Mouse (Mus musculus) erythroblast, adult 5-6 weeks (primary cell): ENCODE data around the gene Clec2d. TPM values are rescaled to one million over a fixed set of nuclear protein-coding genes. Genes with fewer than 3 reads are reported as not detected.
"Not testable (repeated sequence)": the region's sequence is repeated elsewhere in the genome, so short reads cannot be mapped to it uniquely, and the experiment has no call there.

Experiments used
- ATAC-seq: replicated peaks from 2 replicates; pipeline ENCODE4 v1.8.0; 2016; ENCODE audit warnings: moderate number of reproducible peaks, mild to moderate bottlenecking, moderate TSS enrichment, inconsistent platforms; ENCODE audit not compliant: poor library complexity, low FRiP score, severe bottlenecking
- total RNA-seq, 2 experiments: library from RNA; stranded (forward) in 1 of 2; stranded (reverse) in 1 of 2; fragments of 150-400 nt in 1 of 2; fragments of 200-764, 138-1000 nt in 1 of 2; gene quantifications; 2 replicates each; pipeline versions ENCODE4 v1.2.3 to v1.2.4; 2015 to 2017; ENCODE audit warnings: low replicate concordance in 2 of 2

Gene Clec2d
- total RNA-seq (2015; ENCODE audit: low replicate concordance): 4.2 and 9.0 TPM in 2 replicates
- total RNA-seq (2017; ENCODE audit: low replicate concordance): 37.6 and 44.3 TPM in 2 replicates

- peak; percentile 94 for ATAC-seq
These were observed at the start of gene Clec2d for GRCm38 (mm10) chr6:129180403-129181169. TSS of gene Clec2d (plus strand) at chr6:129180615.

- ATAC-seq: no peak
These were observed 47.6 kb upstream of the Clec2d start for GRCm38 (mm10) chr6:129132604-129133341.

GRCm38 (mm10) chr6:129146812-129147211, 33.6 kb upstream of the Clec2d start:
- no peak for ATAC-seq

GRCm38 (mm10) chr6:129160103-129160502, 20.3 kb upstream of the Clec2d start:
- no peak for ATAC-seq

- no peak for ATAC-seq
These were observed 19.3 kb upstream of the Clec2d start for GRCm38 (mm10) chr6:129161136-129161535.

GRCm38 (mm10) chr6:129161951-129162350, 18.5 kb upstream of the Clec2d start:
- ATAC-seq: no peak

DNA sequence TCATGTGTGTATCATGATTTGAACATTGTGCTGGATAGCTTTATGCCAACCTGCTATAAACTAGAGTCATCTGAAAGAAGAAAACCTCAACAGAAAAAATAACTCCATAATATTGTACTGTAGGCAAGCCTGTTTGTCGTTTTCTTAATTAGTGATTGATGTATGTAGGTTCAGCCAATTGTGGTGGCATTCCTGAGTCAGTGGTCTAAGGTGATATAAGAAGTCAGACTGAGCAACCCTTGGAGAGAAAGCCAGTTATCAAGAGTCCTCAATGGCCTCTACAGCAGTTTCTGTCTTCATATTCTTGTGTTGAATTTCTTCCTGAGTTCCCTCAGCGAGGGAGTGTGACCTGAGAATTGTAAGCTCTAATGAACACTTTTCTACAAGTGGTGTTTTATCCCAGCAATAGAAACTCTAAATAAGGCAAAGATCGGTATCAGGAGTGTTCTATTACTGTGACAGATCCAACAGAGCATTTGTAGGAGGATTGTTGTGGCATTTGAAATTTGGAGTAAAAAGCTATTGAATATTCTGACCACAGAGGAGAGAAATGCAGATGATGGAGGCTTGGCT, 17.7 kb upstream of the Clec2d start:
- ATAC-seq: no peak

DNA sequence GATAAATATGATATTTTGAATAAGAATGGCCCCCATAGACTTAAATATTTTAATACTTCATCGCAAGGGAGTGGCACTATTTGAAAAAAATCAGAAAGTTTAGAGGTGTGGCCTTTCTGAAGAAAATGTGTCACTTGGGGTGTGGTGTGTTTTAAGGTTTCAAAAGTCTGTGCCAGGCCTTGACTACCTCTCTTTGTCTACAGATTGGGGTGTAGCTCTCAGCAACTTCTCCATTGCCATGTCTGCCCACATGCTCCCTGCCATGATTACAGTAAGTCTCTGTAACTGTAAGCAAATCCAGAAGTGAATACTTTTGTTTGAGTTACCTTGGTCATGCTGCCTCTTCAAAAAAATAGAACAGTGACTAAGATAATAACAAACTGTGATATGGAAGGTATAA, 16.8 kb upstream of the Clec2d start:
- ATAC-seq: no peak

DNA sequence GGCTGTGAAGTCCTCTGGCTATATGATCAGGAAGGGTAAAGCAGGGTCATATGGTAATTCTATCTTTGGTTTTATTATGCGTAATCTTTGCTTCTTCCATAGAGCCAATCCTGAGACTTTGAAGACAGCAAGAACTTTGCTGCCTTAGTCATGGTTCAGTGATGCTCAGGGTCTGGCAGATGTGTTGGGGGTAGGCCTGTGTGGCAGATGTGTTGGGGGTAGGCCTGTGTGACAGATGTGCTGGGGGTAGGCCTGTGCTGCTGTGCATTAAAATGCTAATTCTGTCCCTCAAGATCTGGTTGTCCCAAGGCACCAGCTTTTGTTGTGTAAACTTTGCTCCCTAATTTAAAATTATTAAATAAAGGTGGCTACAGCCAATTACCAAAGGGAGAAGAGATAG, 9.5 kb upstream of the Clec2d start:
- ATAC-seq: no peak

DNA sequence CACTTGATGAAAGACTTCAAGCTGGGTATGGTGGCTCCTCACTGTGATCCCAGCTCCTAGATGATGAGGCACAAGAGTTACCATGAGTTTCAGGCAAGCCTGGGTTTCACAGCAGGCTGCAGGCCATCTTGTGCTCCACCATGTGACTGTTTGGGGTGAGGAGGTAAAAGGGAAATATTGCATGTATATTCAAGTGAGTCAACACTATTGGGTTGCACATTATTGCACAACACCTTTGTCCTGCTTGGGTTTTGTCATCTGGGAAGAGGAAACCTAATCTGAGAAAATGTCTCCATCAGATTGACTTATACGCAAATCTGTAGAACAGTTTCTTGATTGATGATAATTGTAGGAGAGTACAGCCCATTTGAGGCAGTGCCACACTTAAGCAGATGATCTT, 8.7 kb upstream of the Clec2d start:
- no peak for ATAC-seq

DNA sequence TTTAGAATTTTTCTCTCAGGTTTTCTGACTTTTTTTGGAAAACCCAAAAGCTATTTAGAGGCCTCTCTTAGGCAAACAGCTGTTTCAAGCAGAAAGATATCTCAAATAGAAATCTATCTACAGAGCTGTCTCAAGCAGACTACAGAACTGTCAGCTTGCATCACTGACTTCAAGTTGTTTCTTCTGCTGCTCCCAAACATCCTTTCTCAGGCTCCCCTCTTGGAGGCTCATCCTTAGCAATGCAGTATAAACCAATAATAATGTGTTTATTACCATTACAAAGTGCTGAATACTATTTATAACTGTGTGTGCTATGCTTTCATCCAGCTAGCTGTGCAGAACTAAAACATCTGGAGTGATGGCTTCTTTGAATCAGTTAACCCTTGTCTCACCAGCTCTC, 5.6 kb upstream of the Clec2d start:
- no peak for ATAC-seq

GRCm38 (mm10) chr6:129175612-129176011, 4.8 kb upstream of the Clec2d start:
- no peak for ATAC-seq

GRCm38 (mm10) chr6:129176621-129177020, 3.8 kb upstream of the Clec2d start:
- no peak for ATAC-seq

DNA sequence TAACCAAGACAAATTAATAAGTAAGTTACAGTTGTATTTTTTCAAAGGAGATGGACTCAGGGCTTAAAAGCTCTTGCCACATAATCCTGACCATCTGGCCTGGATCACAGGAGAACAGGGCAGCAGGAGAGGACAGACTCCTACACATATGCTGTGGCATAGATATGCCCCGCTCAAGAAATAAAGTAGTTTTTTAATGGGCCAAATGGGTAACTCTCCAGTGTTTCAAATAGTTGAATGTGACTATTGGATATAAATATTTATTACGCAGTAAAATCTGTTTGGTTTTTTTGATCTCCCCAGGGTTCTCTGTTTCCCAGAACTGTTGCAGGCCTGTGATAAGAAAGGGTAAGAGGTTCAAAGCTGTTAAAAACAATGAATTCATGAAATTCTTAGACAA, 1.1 kb upstream of the Clec2d start:
- ATAC-seq: no peak

GRCm38 (mm10) chr6:129179831-129180230, 584 bp upstream of the Clec2d start:
- not testable (repeated sequence) for ATAC-seq

GRCm38 (mm10) chr6:129181249-129181648, 834 bp downstream of the Clec2d start:
- no peak for ATAC-seq

DNA sequence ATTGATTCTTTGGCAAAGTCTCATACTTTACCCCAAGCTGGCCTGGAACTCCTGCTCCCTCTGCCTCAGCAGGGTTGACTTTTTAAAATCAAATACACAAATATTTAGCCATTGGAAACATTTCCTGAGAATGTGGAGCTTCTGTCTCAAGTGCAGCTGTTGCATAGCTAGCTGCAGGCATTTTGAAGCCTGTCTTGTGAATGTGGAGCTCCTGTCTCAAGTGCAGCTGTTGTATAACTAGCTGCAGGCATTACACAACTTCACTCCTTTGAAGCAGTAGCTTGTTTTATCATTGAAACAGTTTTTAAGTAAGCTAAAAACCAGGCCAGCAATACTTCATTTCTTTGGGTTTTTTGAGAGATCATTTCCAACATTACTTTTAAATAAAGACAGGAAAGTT, 1.3 kb downstream of the Clec2d start:
- ATAC-seq: no peak

GRCm38 (mm10) chr6:129182518-129182917, 2.1 kb downstream of the Clec2d start:
- no peak for ATAC-seq

GRCm38 (mm10) chr6:129184001-129184400, 3.6 kb downstream of the Clec2d start:
- ATAC-seq: not testable (repeated sequence)

- ATAC-seq: no peak
These were observed 4.4 kb downstream of the Clec2d start for GRCm38 (mm10) chr6:129184788-129185187.

GRCm38 (mm10) chr6:129186022-129186421, 5.6 kb downstream of the Clec2d start:
- ATAC-seq: no peak
